Mouse (Mus musculus): Measurements from ENCODE around the gene Vmn2r81. TPM values are rescaled to one million over a fixed set of nuclear protein-coding genes. Genes with fewer than 3 reads are reported as not detected.
"Not testable (repeated sequence)": the region's sequence is repeated elsewhere in the genome, so short reads cannot be mapped to it uniquely, and the experiment has no call there.

The Vmn2r81 gene
- not detected in 2 replicates for polyA plus RNA-seq (2015; fragmentation: Nextera tagmentation; extraction: Ambion mirVana)

DNA sequence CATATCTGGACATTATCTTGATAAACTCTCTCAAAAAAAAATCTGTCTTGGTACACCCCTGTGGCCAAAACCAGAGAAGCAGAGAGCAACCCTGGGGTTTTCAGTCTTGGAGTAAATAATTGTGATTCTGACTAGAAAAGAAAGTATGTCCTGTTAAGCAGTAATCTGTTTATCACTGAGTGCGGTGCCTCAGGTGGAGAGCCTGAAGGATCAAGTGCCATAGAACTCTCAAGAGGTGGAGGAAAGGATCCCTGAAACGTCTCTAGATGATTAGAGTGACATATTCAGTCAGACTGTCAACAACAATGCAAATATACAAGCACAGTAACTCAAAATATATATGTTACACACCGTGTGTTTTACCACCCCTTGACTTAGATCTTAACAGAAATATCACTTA, at the start of gene Vmn2r81:
Vmn2r81 (plus strand) TSS at position 301 of the 400 bp plus-strand sequence.
- not testable (repeated sequence) for H3K4me1 ChIP-seq (ENCODE audit: control insufficient read depth, insufficient read depth, low read length); H3K4me3 ChIP-seq (ENCODE audit: low read length); H3K36me3 ChIP-seq (ENCODE audit: control insufficient read depth, insufficient read depth); H3K27ac ChIP-seq (ENCODE audit: low read length); H3K9me3 ChIP-seq (replicated peaks; ENCODE audit: control insufficient read depth, low read length); H3K9ac ChIP-seq (ENCODE audit: low read length); H3K4me2 ChIP-seq (ENCODE audit: low read depth, low read length); ATAC-seq (replicated peaks; ENCODE audit: extremely low read depth, insufficient read depth, low FRiP score); H3K27me3 ChIP-seq (ENCODE audit: control insufficient read depth, insufficient read depth, low read length)
- 62% methylated on average over 3 of the region's 3 CpGs for WGBS

DNA sequence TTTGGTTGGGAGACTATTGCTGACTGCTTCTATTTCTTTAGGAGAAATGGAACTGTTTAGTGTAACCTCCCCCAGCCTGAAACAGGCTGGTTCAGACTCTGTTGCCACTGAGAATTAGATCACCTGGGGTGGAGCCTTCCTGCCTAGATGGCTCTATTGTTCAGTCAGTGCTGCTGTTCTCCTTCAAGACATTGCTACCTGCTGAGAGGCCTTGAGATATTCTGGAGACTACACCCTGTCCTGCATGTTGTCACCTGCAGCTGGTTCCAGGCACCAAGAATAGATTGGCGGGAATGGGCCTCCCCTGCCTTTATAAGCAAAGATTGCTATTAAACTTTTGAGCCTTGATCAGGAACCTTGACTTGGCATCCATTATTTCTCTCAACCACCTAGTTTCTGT, 47.5 kb upstream of the Vmn2r81 start:
- H3K36me3 ChIP-seq (ENCODE audit: control insufficient read depth, insufficient read depth); H3K9me3 ChIP-seq (replicated peaks; ENCODE audit: control insufficient read depth, low read length); ATAC-seq (replicated peaks; ENCODE audit: extremely low read depth, insufficient read depth, low FRiP score); H3K27ac ChIP-seq (ENCODE audit: low read length); H3K4me2 ChIP-seq (ENCODE audit: low read depth, low read length); H3K27me3 ChIP-seq (ENCODE audit: control insufficient read depth, insufficient read depth, low read length); H3K4me1 ChIP-seq (ENCODE audit: control insufficient read depth, insufficient read depth, low read length); H3K9ac ChIP-seq (ENCODE audit: low read length); H3K4me3 ChIP-seq (ENCODE audit: low read length): not testable (repeated sequence)
- 68% methylated on average over 1 of the region's 1 CpGs for WGBS

DNA sequence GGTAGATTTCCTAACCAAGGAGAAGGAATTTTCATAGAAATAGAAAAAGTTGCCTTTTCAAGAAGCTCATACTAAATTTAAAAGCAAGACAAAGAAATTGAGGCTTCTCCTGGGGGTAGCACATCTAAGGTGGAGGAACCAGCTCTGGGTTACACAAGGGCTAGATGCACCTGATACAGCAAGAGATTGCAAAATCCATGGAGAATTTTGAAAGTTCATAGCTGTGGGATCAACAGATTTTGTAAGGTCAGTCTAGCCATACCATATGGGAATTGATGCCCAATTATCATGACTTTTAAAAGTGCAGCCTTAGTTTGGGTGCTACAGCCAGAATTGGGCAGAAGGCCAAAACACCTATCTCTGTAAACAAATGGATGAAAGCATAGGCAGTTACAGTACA, 27.1 kb upstream of the Vmn2r81 start:
- no peak overlapping the region for H3K4me2 ChIP-seq (ENCODE audit: low read depth, low read length)
- no peaks in the 10 kb centered on the region for H3K27me3 ChIP-seq (ENCODE audit: control insufficient read depth, insufficient read depth, low read length)
- no peak overlapping the region for H3K9ac ChIP-seq (ENCODE audit: low read length)
- no peaks in the 10 kb centered on the region for H3K36me3 ChIP-seq (ENCODE audit: control insufficient read depth, insufficient read depth)
- no peaks in the 10 kb centered on the region for H3K9me3 ChIP-seq (replicated peaks; ENCODE audit: control insufficient read depth, low read length)
- H3K4me1 ChIP-seq (ENCODE audit: control insufficient read depth, insufficient read depth, low read length): no peaks in the 10 kb centered on the region
- no peak overlapping the region for H3K27ac ChIP-seq (ENCODE audit: low read length)
- no peak for ATAC-seq (replicated peaks; ENCODE audit: extremely low read depth, insufficient read depth, low FRiP score)
- no peak overlapping the region for H3K4me3 ChIP-seq (ENCODE audit: low read length)

DNA sequence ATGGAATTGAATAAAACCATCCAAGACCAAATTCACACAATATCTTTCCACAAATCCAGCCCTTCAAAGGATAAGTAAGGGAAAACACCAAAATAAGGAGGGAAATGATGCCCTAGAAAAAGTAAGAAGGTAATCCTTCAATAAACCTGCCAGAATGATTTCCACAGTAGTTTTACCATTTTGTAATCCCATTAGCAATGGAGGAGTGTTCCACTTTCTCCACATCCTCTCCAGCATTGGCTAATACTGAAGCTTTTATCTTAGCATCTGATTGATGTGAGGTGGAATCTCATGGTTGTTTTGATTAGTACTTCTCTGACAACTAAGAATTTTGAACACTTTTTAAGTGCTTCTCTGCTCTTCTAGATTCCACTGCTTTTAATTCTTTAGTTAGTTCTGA, 25.9 kb upstream of the Vmn2r81 start:
- no peak for ATAC-seq (replicated peaks; ENCODE audit: extremely low read depth, insufficient read depth, low FRiP score)
- no peak overlapping the region for H3K27ac ChIP-seq (ENCODE audit: low read length)
- H3K4me2 ChIP-seq (ENCODE audit: low read depth, low read length): no peak overlapping the region
- H3K4me1 ChIP-seq (ENCODE audit: control insufficient read depth, insufficient read depth, low read length): no peaks in the 10 kb centered on the region
- no peaks in the 10 kb centered on the region for H3K36me3 ChIP-seq (ENCODE audit: control insufficient read depth, insufficient read depth)
- no peak overlapping the region for H3K4me3 ChIP-seq (ENCODE audit: low read length)
- no peaks in the 10 kb centered on the region for H3K9me3 ChIP-seq (replicated peaks; ENCODE audit: control insufficient read depth, low read length)
- no peak overlapping the region for H3K9ac ChIP-seq (ENCODE audit: low read length)
- H3K27me3 ChIP-seq (ENCODE audit: control insufficient read depth, insufficient read depth, low read length): no peaks in the 10 kb centered on the region

DNA sequence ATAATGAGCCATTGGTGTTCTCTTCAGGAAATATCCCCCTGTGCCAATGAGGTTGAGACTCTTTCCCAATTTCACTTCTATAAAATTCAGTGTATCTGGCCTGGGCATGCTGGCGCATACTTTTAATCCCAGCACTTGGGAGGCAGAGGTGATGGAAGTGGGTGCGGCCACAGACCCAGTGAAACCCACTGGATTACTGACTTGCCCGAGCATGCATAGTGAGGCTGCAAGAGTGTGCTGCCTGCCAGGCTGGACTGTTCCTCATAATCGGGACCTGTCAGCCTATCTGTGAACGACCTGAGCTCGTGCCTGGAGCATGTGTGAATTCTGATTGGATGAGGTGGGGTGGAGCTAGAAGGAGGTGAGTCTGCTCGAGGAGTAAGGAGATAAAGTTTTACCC, 25.3 kb upstream of the Vmn2r81 start:
- Histone ChIP-seq H3K4me2 (ENCODE audit: low read depth, low read length) (no peak overlapping the region), H3K27ac (ENCODE audit: low read length) (no peak overlapping the region), H3K27me3 (ENCODE audit: control insufficient read depth, insufficient read depth, low read length) (no peaks in the 10 kb centered on the region), H3K4me1 (ENCODE audit: control insufficient read depth, insufficient read depth, low read length) (no peaks in the 10 kb centered on the region), H3K9me3 (replicated peaks; ENCODE audit: control insufficient read depth, low read length) (no peaks in the 10 kb centered on the region), H3K36me3 (ENCODE audit: control insufficient read depth, insufficient read depth) (no peaks in the 10 kb centered on the region), H3K4me3 (ENCODE audit: low read length) (no peak overlapping the region), H3K9ac (ENCODE audit: low read length) (no peak overlapping the region)
- no peak for ATAC-seq (replicated peaks; ENCODE audit: extremely low read depth, insufficient read depth, low FRiP score)
- 67% methylated on average over 7 of the region's 7 CpGs for WGBS

DNA sequence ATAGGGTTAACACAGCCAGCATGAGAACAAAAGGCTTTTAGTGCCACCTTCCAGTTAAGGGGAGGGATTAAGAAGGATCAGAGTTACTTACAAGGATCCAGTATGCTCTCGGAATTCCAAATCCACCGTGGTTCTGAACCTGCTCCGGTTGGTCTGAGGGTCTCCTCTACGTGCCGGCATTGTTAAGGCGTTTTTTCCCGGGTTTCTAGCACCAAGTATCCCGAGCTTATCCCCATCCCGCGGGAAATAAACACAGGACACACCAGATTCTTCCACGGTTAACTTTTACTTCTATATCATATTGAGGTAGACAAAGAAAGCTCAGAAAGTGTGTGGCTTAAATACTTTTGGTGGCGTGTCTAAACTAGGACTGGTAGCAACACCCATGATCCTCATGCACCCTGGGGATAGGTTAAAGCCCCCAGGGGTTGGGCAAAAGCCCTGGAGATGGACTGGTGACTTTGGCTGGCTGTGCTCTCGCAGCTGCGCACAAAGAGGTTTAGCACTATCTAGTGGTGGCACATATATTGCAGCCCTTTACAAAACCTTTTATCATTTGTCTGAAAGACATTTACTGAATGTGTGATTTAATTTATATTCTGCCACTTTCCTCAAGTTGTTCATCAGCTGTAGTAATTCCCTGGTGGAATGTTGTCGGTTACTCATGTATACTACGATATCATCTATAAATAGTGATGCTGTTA, 74.7 kb downstream of the Vmn2r81 start:
- H3K27me3 ChIP-seq (ENCODE audit: control insufficient read depth, insufficient read depth, low read length); H3K27ac ChIP-seq (ENCODE audit: low read length); H3K4me1 ChIP-seq (ENCODE audit: control insufficient read depth, insufficient read depth, low read length); H3K36me3 ChIP-seq (ENCODE audit: control insufficient read depth, insufficient read depth); H3K9me3 ChIP-seq (replicated peaks; ENCODE audit: control insufficient read depth, low read length); ATAC-seq (replicated peaks; ENCODE audit: extremely low read depth, insufficient read depth, low FRiP score): not testable (repeated sequence)
- Histone ChIP-seq H3K4me3 (ENCODE audit: low read length) (peak overlapping the region; percentile 45), H3K9ac (ENCODE audit: low read length) (peak overlapping the region; percentile 38; the same call in 1 of the 2 replicates), H3K4me2 (ENCODE audit: low read depth, low read length) (peak overlapping the region; percentile 50)
- WGBS: 3% methylated on average over 16 of the region's 16 CpGs

DNA sequence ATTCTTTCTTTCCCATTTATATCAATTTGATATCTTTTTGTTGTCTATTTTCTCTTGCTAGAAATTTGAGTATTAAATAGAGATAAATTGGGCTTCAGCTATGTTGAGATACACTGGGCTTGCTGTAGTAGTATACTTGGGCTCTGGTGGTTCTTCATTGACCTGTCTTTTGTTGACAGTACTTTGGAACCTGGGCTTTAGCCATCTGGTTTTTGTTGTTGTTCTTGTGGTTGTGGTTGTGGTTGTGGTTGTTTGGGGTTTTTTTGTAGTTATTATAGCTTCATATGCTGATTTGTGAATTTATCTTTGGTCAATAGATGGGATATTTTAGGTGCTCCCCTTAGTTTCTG, 75.2 kb downstream of the Vmn2r81 start:
- Histone ChIP-seq H3K27me3 (ENCODE audit: control insufficient read depth, insufficient read depth, low read length) (no peaks in the 10 kb centered on the region), H3K4me2 (ENCODE audit: low read depth, low read length) (no peak overlapping the region), H3K27ac (ENCODE audit: low read length) (no peak overlapping the region), H3K9me3 (replicated peaks; ENCODE audit: control insufficient read depth, low read length) (no peaks in the 10 kb centered on the region), H3K4me1 (ENCODE audit: control insufficient read depth, insufficient read depth, low read length) (no peaks in the 10 kb centered on the region), H3K9ac (ENCODE audit: low read length) (no peak overlapping the region), H3K4me3 (ENCODE audit: low read length) (no peak overlapping the region), H3K36me3 (ENCODE audit: control insufficient read depth, insufficient read depth) (no peaks in the 10 kb centered on the region)
- ATAC-seq (replicated peaks; ENCODE audit: extremely low read depth, insufficient read depth, low FRiP score): no peak

Other genes with a start within 250 kb of the Vmn2r81 start
- gene Olfr1351, start 235.2 kb upstream of the Vmn2r81 start, polyA plus RNA-seq (2015; fragmentation: Nextera tagmentation; extraction: Ambion mirVana): not detected in 2 replicates
- not detected in 2 replicates for gene Olfr57, start 219.0 kb upstream of the Vmn2r81 start, polyA plus RNA-seq (2015; fragmentation: Nextera tagmentation; extraction: Ambion mirVana)
- 16.8 and 17.5 TPM in 2 replicates for gene 2610008E11Rik, start 150.1 kb upstream of the Vmn2r81 start, polyA plus RNA-seq (2015; fragmentation: Nextera tagmentation; extraction: Ambion mirVana)
- not detected in 2 replicates for gene Vmn2r80, start 98.9 kb upstream of the Vmn2r81 start, polyA plus RNA-seq (2015; fragmentation: Nextera tagmentation; extraction: Ambion mirVana)
- gene Vmn2r82, start 108.8 kb downstream of the Vmn2r81 start, polyA plus RNA-seq (2015; fragmentation: Nextera tagmentation; extraction: Ambion mirVana): not detected in 2 replicates
- not detected in 2 replicates for gene Vmn2r83, start 221.0 kb downstream of the Vmn2r81 start, polyA plus RNA-seq (2015; fragmentation: Nextera tagmentation; extraction: Ambion mirVana)